Mouse (Mus musculus) adrenal gland, postnatal 10 days (tissue): ENCODE data around the gene 4930432K21Rik. TPM values are rescaled to one million over a fixed set of nuclear protein-coding genes. Genes with fewer than 3 reads are reported as not detected.
A peak's percentile ranks its signal among the peaks of the same experiment; 100 is the strongest.

Experiments
- DNase-seq: peaks from one replicate; pipeline ENCODE4 v3.0.0; 2021; ENCODE audit warnings: mixed read lengths
- microRNA-seq: library from miRNA; unstranded; fragments of <30 nt; microRNA quantifications from one replicate; pipeline ENCODE4 v1.2.0, GENCODE M21; 2021
- total RNA-seq, 2 experiments: library from RNA; stranded (reverse); gene quantifications; 2 replicates each; pipeline ENCODE4 v1.2.3; 2021

4930432K21Rik gene
- total RNA-seq, 2 experiments from 2014 or later: 0.36 to 0.79 TPM

DNA sequence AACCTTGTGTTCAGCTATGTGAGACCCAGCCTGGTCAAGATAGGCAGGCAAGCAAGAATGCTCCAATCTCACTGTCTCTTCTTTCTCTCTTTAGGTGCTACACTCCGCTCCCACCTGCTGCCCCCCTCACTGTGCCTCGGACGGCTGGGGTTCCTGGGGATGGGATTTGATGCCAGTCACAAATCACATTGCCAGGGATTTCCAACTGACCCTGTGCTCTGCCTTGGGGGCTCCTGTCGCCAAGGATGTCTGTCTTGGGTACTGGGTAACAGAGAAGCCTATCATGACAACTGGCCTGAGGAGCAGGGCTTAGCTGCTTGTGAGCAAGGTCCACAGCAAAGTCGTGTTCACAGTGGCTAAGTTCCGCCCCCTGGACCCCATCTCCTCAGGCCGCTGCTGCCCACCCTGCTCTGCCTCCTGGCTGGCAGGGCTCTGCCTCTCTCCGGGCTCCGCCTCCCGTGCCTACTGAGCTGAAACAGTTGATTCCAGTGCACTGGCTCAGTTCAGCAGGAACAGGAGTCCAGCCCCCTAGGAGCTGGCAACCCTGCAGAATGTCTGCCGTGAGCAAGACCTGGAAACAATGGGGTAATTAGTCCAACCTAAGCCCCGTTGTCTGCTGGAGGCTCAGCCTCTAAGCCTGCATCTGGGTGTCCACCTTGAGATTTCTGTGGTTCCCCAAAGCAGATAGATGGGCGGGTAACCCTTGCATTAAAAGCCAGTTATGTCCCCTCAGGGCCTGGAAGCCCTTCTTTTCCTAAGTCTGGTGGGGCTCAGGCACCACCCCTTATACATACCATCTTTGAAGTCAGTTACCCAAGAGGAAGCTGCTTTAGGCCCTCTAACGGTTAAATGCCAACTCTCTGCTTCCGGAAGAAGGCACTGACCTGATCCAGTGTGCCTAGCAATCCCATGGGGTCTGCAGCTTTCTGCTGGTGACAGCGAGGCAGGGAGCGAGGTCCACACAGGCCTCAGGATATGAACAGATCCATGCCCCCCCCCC, 60.9 kb downstream of the 4930432K21Rik start:
- peak; percentile 29 for DNase-seq

DNA sequence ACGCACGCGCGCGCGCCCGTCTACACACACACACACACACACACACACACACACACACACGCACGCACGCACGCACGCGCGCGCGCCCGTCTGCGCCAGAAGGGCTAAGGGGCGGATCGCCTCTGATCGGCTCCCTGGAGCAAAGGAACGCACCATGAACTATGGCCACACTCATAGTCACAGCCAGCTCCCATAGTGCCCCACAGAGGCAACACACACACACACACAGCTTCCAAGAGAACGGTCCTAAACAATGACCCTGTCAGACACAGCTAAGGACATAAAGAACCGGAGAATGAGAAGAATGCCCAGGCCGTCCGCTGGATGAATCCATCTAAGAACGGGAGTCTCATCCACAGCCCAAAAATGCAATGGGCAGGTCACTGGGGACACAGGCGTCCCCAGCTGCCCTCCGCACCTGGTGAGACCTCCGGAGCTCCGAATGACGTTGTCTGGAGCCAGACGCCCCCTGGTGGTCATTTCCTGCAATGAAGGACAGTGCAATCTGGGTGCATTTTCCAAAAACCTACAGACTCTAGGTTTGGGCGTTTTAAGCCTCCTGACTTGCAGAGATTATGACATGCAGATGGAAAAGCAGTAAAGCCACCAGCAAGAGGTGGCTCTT, 62.5 kb downstream of the 4930432K21Rik start:
- DNase-seq: peak; percentile 91

DNA sequence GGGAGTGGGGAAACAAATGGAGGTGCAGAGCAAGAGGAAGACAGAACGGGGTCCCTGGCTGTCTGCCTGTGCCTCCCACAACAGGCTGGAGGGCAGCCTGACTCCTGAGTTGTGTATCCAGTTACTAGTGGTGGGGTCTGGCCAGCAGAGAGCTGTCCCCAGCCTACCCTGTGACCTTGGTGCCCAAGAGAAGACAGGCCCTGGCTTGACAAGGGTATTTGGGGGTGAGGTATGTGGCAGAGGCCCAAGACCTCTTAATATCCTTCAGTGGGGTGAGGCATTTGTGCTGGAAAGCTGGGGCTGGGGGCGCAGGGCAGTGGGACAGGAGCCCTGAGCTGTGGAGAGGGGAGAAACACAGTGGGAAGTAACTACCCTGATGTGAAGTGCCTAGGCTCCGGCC, 63.4 kb downstream of the 4930432K21Rik start:
- no peak for DNase-seq

DNA sequence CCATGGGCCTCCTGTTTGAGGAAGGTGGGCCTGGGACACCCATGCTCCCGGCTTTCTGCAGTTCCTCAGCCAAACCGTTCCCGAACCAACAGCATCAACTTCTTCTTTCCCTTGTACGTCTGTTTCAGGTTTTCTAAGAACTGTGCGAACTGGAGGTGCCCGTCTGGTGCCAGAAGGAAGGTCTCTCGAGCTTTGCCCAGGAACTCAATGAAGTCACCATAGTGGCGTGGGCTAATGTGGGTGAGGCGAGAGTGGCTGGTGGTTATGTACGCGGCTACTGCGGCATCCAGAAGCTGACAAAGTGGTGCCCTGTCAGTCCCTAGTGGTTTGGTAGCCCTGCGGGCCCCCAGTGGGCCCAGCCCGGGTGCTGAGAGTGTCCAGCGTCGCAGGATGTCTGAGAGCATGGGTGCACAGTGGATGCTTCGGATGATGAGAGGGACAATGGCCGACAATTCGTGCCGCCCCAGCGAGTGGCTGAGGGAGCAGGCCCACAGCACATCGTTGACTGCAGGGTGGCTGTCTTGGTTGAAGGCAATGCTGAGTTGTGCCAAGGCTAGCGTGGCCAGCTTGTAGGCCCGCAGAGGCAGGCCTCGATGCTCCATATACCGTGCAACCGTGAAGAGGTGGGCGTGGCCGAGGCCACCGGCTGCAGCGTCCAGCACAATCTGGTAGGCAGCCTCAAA, 64.2 kb downstream of the 4930432K21Rik start:
- DNase-seq: no peak

DNA sequence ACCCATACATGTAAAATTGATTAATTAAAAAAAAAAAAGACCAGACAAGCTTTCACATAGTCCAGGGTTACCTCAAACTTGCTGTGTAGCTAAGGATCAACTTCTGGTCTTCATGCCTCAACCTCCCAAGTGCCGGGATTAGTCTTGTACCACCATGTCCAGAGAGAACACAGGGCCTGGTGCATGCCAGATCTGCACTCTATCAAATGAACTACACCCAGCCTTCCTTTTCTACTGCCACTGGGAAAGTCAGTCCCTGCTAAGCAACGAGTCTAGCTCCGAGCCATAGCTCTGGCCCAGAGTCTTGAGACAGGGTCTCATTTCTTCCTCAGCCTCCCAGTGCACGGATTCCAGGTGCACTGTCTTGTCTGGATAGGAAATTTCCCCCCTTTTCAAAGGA, 65.5 kb downstream of the 4930432K21Rik start:
- DNase-seq: no peak

DNA sequence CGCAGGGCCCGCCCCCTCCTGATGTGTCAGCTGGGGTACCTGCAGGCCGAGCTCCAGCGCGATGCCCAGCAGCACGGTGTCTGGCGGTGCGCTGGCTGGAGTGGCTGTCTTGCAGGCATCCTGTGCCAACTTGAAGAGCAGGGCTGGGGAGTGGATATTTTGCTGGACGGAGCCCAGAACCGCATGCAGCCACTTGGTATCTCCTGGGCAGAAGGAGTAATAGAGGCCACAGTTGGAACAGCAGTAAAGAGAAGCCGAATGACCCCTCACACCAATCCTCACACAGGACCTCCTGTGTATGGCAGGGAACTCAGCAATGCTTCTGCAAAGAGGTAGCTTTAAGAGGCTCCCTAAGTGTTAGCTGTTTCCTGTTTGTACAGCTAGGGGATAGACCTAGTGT, 69.4 kb downstream of the 4930432K21Rik start:
- DNase-seq: no peak

DNA sequence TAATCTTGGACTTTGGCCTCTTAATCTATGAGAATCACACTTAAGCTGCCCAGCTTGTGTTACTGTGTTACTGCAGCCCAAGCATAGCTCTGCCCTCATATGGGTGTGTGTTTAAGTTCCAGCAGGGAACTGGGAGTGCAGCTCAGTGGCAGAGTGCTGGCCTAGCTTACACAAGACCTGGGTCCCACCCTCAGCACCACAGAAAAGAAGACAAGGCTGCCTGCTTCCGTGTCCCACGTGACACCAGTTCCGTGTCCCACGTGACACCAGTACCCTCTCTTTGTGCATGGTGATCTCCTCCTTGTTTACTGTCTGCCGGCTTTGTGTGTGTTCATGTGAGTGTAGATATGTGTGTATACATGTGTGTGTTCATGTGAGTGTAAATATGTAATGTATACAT, 70.3 kb downstream of the 4930432K21Rik start:
- no peak for DNase-seq

DNA sequence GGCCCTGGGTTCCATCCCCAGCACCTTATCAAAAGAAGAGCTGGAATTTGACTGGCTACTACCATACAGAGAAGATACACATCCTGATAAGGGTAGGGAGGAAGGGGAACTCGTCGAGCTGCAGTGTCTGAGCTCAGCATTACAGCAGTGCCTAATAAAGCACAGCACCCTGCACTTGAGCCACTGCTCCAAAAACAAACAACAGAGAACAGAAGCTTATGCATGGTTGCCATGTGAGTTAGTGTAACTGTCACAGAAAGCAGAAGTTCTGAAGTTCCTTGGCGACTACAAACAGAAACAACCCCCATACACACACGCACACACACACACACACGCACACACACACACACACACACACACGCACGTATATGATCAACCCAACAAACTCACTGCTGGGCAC, 72.3 kb downstream of the 4930432K21Rik start:
- no peak for DNase-seq

Small RNA genes lying within 50 kb of the gene (microRNA-seq; reads per million reads assigned to microRNA genes)
- gene Gm25110 (not detected), gene Mir181c (1,860 reads per million, percentile 82 among the genes with 10 or more reads in this experiment), gene Mir181d (1,926 reads per million, percentile 83 among the genes with 10 or more reads in this experiment), gene Mir23a (17,097 reads per million, percentile 96 among the genes with 10 or more reads in this experiment), gene Mir24-2 (not detected), gene Mir27a (1,108 reads per million, percentile 75 among the genes with 10 or more reads in this experiment), gene Mir3074-2 (not detected)

Other genes with a start within 250 kb of the 4930432K21Rik start
- gene Adgrl1, start 247.9 kb upstream of the 4930432K21Rik start, total RNA-seq: 10 to 100 TPM; 48.7 to 60.4 TPM
- under 1 TPM; 0.51 to 0.88 TPM for gene Gm10644, start 192.8 kb upstream of the 4930432K21Rik start, total RNA-seq
- gene Asf1b, start 192.5 kb upstream of the 4930432K21Rik start, total RNA-seq: 10 to 100 TPM in 1 of 2 experiments, 1 to 10 TPM in 1; 9.2 to 12.1 TPM
- 100 to 1,000 TPM; 253 to 325 TPM for gene Prkaca, start 175.0 kb upstream of the 4930432K21Rik start, total RNA-seq
- gene Samd1, start 150.4 kb upstream of the 4930432K21Rik start, total RNA-seq: 10 to 100 TPM; 40.8 to 41.6 TPM
- under 1 TPM; 0.48 to 0.60 TPM for gene 1700067K01Rik, start 146.5 kb upstream of the 4930432K21Rik start, total RNA-seq
- gene 2210011C24Rik, start 135.9 kb upstream of the 4930432K21Rik start, total RNA-seq: under 1 TPM in 1 of 2 experiments, not detected in 1; 0.24 TPM
- gene Palm3, start 126.6 kb upstream of the 4930432K21Rik start, total RNA-seq: under 1 TPM; 0.57 to 0.70 TPM
- gene Il27ra, start 105.4 kb upstream of the 4930432K21Rik start, total RNA-seq: 1 to 10 TPM; 5.3 to 6.9 TPM
- under 1 TPM in 1 of 2 experiments, not detected in 1; 0.51 TPM for gene Rln3, start 103.0 kb upstream of the 4930432K21Rik start, total RNA-seq
- 1 to 10 TPM; 2.2 to 3.1 TPM for gene Gm10643, start 82.9 kb upstream of the 4930432K21Rik start, total RNA-seq
- 10 to 100 TPM; 12.4 to 14.7 TPM for gene Rfx1, start 81.2 kb upstream of the 4930432K21Rik start, total RNA-seq
- gene Dcaf15, start 43.3 kb upstream of the 4930432K21Rik start, total RNA-seq: 10 to 100 TPM; 17.7 to 20.6 TPM
- 1 to 10 TPM in 1 of 2 experiments, under 1 TPM in 1; 1.00 to 1.8 TPM for gene Podnl1, start 22.0 kb upstream of the 4930432K21Rik start, total RNA-seq
- gene Cc2d1a, start 89 bp upstream of the 4930432K21Rik start, total RNA-seq: 10 to 100 TPM; 18.6 to 27.0 TPM
- 1 to 10 TPM in 1 of 2 experiments, under 1 TPM in 1; 0.96 to 2.3 TPM for gene Nanos3, start 37.2 kb downstream of the 4930432K21Rik start, total RNA-seq
- 10 to 100 TPM; 22.7 to 26.3 TPM for gene Zswim4, start 89.0 kb downstream of the 4930432K21Rik start, total RNA-seq
- gene D8Ertd738e, start 101.7 kb downstream of the 4930432K21Rik start, total RNA-seq: 100 to 1,000 TPM; 210 to 233 TPM
- gene Mri1, start 109.3 kb downstream of the 4930432K21Rik start, total RNA-seq: 10 to 100 TPM; 28.0 to 34.4 TPM
- gene Ccdc130, start 122.4 kb downstream of the 4930432K21Rik start, total RNA-seq: 10 to 100 TPM; 14.2 to 16.5 TPM
- gene Cacna1a, start 240.4 kb downstream of the 4930432K21Rik start, total RNA-seq: 1 to 10 TPM; 5.3 to 9.5 TPM